Mouse (Mus musculus) forebrain, embryonic 12.5 days (tissue): ENCODE data around the gene Itga8. TPM values are rescaled to one million over a fixed set of nuclear protein-coding genes. Genes with fewer than 3 reads are reported as not detected.

ENCODE experiments used
- ATAC-seq: fragments of 200-750 bp; cut with Nextera tagmentation; 2 replicates; pipeline ENCODE4 v1.8.0; 2017; ENCODE audit warnings: moderate TSS enrichment; ENCODE audit not compliant: low FRiP score
- H3K27ac ChIP-seq: fragments of 300-500 bp; sonication (generic); 2 replicates; pipeline ENCODE4 v1.5.1; 2016; ENCODE audit warnings: mild to moderate bottlenecking
- H3K27me3 ChIP-seq: fragments of 300-500 bp; sonication (generic); 2 replicates; pipeline ENCODE4 v1.6.1; 2016; ENCODE audit warnings: mild to moderate bottlenecking
- H3K36me3 ChIP-seq: fragments of 300-500 bp; sonication (generic); replicated peaks from 2 replicates; pipeline ENCODE4 v1.6.1; 2016; ENCODE audit warnings: mild to moderate bottlenecking
- H3K4me1 ChIP-seq: fragments of 300-500 bp; sonication (generic); 2 replicates; pipeline ENCODE4 v1.6.1; 2016
- H3K4me2 ChIP-seq: fragments of 300-500 bp; sonication (generic); 2 replicates; pipeline ENCODE4 v1.6.1; 2016; ENCODE audit warnings: mild to moderate bottlenecking, moderate library complexity
- H3K4me3 ChIP-seq: fragments of 300-500 bp; sonication (generic); replicated peaks from 2 replicates; pipeline ENCODE4 v1.5.1; 2016; ENCODE audit warnings: mild to moderate bottlenecking
- H3K9ac ChIP-seq: fragments of 300-500 bp; sonication (generic); 2 replicates; pipeline ENCODE4 v1.6.1; 2016; ENCODE audit warnings: mild to moderate bottlenecking
- H3K9me3 ChIP-seq: fragments of 300-500 bp; sonication (generic); 2 replicates; pipeline ENCODE4 v1.6.1; 2016
- WGBS: fragments of 180-500 bp; shearing (Covaris S2); methylation state at CpG from one replicate; pipeline ENCODE4 v1.1.7; 2016; 5-methylcytosine and 5-hydroxymethylcytosine counted together
- polyA plus RNA-seq: library from polyadenylated mRNA; unstranded; fragments of >200 nt; fragmentation: Nextera tagmentation; extraction: Ambion mirVana; gene quantifications from 2 replicates; pipeline ENCODE4 v1.2.1, GENCODE M21; 2016

Itga8 gene
- polyA plus RNA-seq, 1 experiment from 2014 or later: 4.8 TPM

- Histone ChIP-seq H3K4me2 (no peak overlapping the region), H3K4me1 (no peaks in the 10 kb centered on the region), H3K36me3 (no peaks in the 10 kb centered on the region), H3K9ac (no peak overlapping the region), H3K4me3 (no peak overlapping the region), H3K27ac (no peak overlapping the region), H3K27me3 (no peaks in the 10 kb centered on the region), H3K9me3 (no peaks in the 10 kb centered on the region)
- no peak for ATAC-seq
- WGBS: 79% methylated on average over 2 of the region's 2 CpGs
Observed at GRCm38 (mm10) chr2:12180635-12181034, 121.1 kb downstream of the Itga8 start.

- H3K4me1 ChIP-seq: no peaks in the 10 kb centered on the region
- H3K4me3 ChIP-seq: no peak overlapping the region
- 67% methylated on average over 7 of the region's 7 CpGs for WGBS
- H3K4me2 ChIP-seq: no peak overlapping the region
- H3K9ac ChIP-seq: no peak overlapping the region
- H3K27me3 ChIP-seq: no peaks in the 10 kb centered on the region
- H3K27ac ChIP-seq: no peak overlapping the region
- no peaks in the 10 kb centered on the region for H3K36me3 ChIP-seq
- no peak for ATAC-seq
- no peaks in the 10 kb centered on the region for H3K9me3 ChIP-seq
Observed at GRCm38 (mm10) chr2:12174722-12175427, 126.8 kb downstream of the Itga8 start.

- H3K27ac ChIP-seq: no peak overlapping the region
- H3K4me2 ChIP-seq: no peak overlapping the region
- H3K9me3 ChIP-seq: no peaks in the 10 kb centered on the region
- no peaks in the 10 kb centered on the region for H3K27me3 ChIP-seq
- no peak for ATAC-seq
- H3K4me3 ChIP-seq: no peak overlapping the region
- no peaks in the 10 kb centered on the region for H3K4me1 ChIP-seq
- no peak overlapping the region for H3K9ac ChIP-seq
- H3K36me3 ChIP-seq: no peaks in the 10 kb centered on the region
Observed at GRCm38 (mm10) chr2:12170221-12170620, 131.5 kb downstream of the Itga8 start.

GRCm38 (mm10) chr2:12160486-12160885 lies 141.2 kb downstream of the Itga8 start:
- no peaks in the 10 kb centered on the region for H3K9me3 ChIP-seq
- H3K4me3 ChIP-seq: no peak overlapping the region
- no peaks in the 10 kb centered on the region for H3K36me3 ChIP-seq
- no peak; the same call in 1 of the 2 replicates for ATAC-seq
- H3K9ac ChIP-seq: no peak overlapping the region
- no peak overlapping the region for H3K4me2 ChIP-seq
- no peak overlapping the region for H3K27ac ChIP-seq
- H3K27me3 ChIP-seq: no peaks in the 10 kb centered on the region
- 86% methylated on average over 3 of the region's 3 CpGs for WGBS
- no peaks in the 10 kb centered on the region for H3K4me1 ChIP-seq

GRCm38 (mm10) chr2:12157001-12157400 lies 144.7 kb downstream of the Itga8 start:
- Histone ChIP-seq H3K9me3 (no peaks in the 10 kb centered on the region), H3K4me2 (no peak overlapping the region), H3K36me3 (no peaks in the 10 kb centered on the region), H3K27ac (no peak overlapping the region), H3K4me1 (no peaks in the 10 kb centered on the region), H3K27me3 (no peaks in the 10 kb centered on the region), H3K4me3 (no peak overlapping the region), H3K9ac (no peak overlapping the region)
- 46% methylated on average over 1 of the region's 1 CpGs for WGBS
- no peak for ATAC-seq

- Histone ChIP-seq H3K4me3 (no peak overlapping the region), H3K27me3 (no peaks in the 10 kb centered on the region), H3K4me1 (no peaks in the 10 kb centered on the region), H3K9me3 (no peaks in the 10 kb centered on the region), H3K27ac (no peak overlapping the region), H3K9ac (no peak overlapping the region), H3K4me2 (no peak overlapping the region), H3K36me3 (no peaks in the 10 kb centered on the region)
- no peak for ATAC-seq
- WGBS: 83% methylated on average over 3 of the region's 3 CpGs
Observed at GRCm38 (mm10) chr2:12156401-12156800, 145.3 kb downstream of the Itga8 start.

- no peak overlapping the region for H3K9ac ChIP-seq
- WGBS: 88% methylated on average over 6 of the region's 6 CpGs
- no peaks in the 10 kb centered on the region for H3K4me1 ChIP-seq
- ATAC-seq: no peak
- H3K4me3 ChIP-seq: no peak overlapping the region
- H3K27ac ChIP-seq: no peak overlapping the region
- H3K27me3 ChIP-seq: no peaks in the 10 kb centered on the region
- no peak overlapping the region for H3K4me2 ChIP-seq
- H3K36me3 ChIP-seq: no peaks in the 10 kb centered on the region
- H3K9me3 ChIP-seq: no peaks in the 10 kb centered on the region
Observed at GRCm38 (mm10) chr2:12154676-12155075, 147.0 kb downstream of the Itga8 start.

GRCm38 (mm10) chr2:12153551-12153950 lies 148.2 kb downstream of the Itga8 start:
- Histone ChIP-seq H3K36me3 (no peaks in the 10 kb centered on the region), H3K4me2 (no peak overlapping the region), H3K27ac (no peak overlapping the region), H3K9me3 (no peaks in the 10 kb centered on the region), H3K9ac (no peak overlapping the region), H3K4me3 (no peak overlapping the region), H3K4me1 (no peaks in the 10 kb centered on the region), H3K27me3 (no peaks in the 10 kb centered on the region)
- ATAC-seq: no peak
- 83% methylated on average over 1 of the region's 1 CpGs for WGBS

GRCm38 (mm10) chr2:12147902-12148301 lies 153.8 kb downstream of the Itga8 start:
- no peak for ATAC-seq
- H3K27me3 ChIP-seq: no peaks in the 10 kb centered on the region
- 71% methylated on average over 2 of the region's 2 CpGs for WGBS

GRCm38 (mm10) chr2:12146612-12147011 lies 155.1 kb downstream of the Itga8 start:
- Histone ChIP-seq H3K4me2 (no peak overlapping the region), H3K9me3 (no peaks in the 10 kb centered on the region), H3K36me3 (no peaks in the 10 kb centered on the region), H3K4me3 (no peak overlapping the region), H3K4me1 (no peaks in the 10 kb centered on the region), H3K9ac (no peak overlapping the region), H3K27ac (no peak overlapping the region), H3K27me3 (no peaks in the 10 kb centered on the region)
- WGBS: 54% methylated on average over 2 of the region's 2 CpGs
- no peak for ATAC-seq

More at GRCm38 (mm10) chr2:12147902-12148301, 153.8 kb downstream of the Itga8 start:
- Histone ChIP-seq H3K27ac (no peak overlapping the region), H3K9me3 (no peaks in the 10 kb centered on the region), H3K4me2 (no peak overlapping the region), H3K9ac (no peak overlapping the region), H3K4me1 (no peaks in the 10 kb centered on the region), H3K4me3 (no peak overlapping the region), H3K36me3 (no peaks in the 10 kb centered on the region)

GRCm38 (mm10) chr2:12138765-12139368 lies 162.9 kb downstream of the Itga8 start:
- 82% methylated on average over 5 of the region's 5 CpGs for WGBS
- no peaks in the 10 kb centered on the region for H3K36me3 ChIP-seq
- no peak for ATAC-seq
- H3K4me1 ChIP-seq: no peaks in the 10 kb centered on the region
- no peak overlapping the region for H3K9ac ChIP-seq
- H3K4me2 ChIP-seq: no peak overlapping the region
- no peak overlapping the region for H3K4me3 ChIP-seq
- H3K9me3 ChIP-seq: no peaks in the 10 kb centered on the region
- H3K27ac ChIP-seq: no peak overlapping the region
- H3K27me3 ChIP-seq: no peaks in the 10 kb centered on the region

GRCm38 (mm10) chr2:12126580-12126979 lies 175.1 kb downstream of the Itga8 start:
- Histone ChIP-seq H3K4me1 (no peaks in the 10 kb centered on the region), H3K27me3 (no peaks in the 10 kb centered on the region)
- ATAC-seq: no peak

GRCm38 (mm10) chr2:12115479-12115878 lies 186.2 kb downstream of the Itga8 start:
- Histone ChIP-seq H3K4me3 (no peak overlapping the region), H3K9ac (no peak overlapping the region), H3K27me3 (no peaks in the 10 kb centered on the region), H3K27ac (no peak overlapping the region), H3K9me3 (no peaks in the 10 kb centered on the region), H3K4me2 (no peak overlapping the region), H3K4me1 (no peaks in the 10 kb centered on the region), H3K36me3 (no peaks in the 10 kb centered on the region)
- WGBS: 87% methylated on average over 2 of the region's 2 CpGs
- no peak for ATAC-seq

More at GRCm38 (mm10) chr2:12126580-12126979, 175.1 kb downstream of the Itga8 start:
- no peaks in the 10 kb centered on the region for H3K9me3 ChIP-seq
- no peak overlapping the region for H3K9ac ChIP-seq
- H3K27ac ChIP-seq: no peak overlapping the region
- no peak overlapping the region for H3K4me3 ChIP-seq
- H3K4me2 ChIP-seq: no peak overlapping the region
- no peaks in the 10 kb centered on the region for H3K36me3 ChIP-seq
